Mouse (Mus musculus) cerebellum, adult 9-11 months (tissue): ENCODE data around the gene H3f3a.

Experiments used
- DNase-seq: peaks from one replicate; pipeline ENCODE4 v3.0.0; 2022

H3f3a gene

GRCm38 (mm10) chr1:180780291-180780690, 33.5 kb downstream of the H3f3a start:
- no peak for DNase-seq

DNA sequence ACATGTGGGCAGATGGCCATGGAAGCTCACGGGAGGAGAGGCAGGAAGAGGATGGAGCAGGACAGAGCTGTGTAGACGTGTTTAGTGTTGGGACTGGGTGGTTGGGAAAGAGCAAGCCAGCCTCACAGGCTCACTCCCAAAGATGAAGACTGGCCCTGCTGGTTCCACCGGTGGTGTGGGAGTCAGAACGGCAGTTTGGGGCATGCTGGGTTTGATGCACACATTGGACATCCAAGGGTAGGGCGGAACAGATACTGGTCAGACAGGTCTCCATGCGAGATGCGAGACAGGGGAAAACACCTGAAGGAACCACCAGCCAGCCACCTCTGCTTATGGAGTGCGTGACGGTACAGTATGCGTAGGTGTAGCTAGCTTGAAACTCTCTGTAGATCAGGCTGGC, 34.8 kb downstream of the H3f3a start:
- DNase-seq: peak; percentile 49

- DNase-seq: no peak
Measured at GRCm38 (mm10) chr1:180778403-180778754, 35.4 kb downstream of the H3f3a start.

GRCm38 (mm10) chr1:180777660-180778402, 35.9 kb downstream of the H3f3a start:
- DNase-seq: peak; percentile 93

- DNase-seq: no peak
Measured at GRCm38 (mm10) chr1:180777289-180777659, 36.5 kb downstream of the H3f3a start.

DNA sequence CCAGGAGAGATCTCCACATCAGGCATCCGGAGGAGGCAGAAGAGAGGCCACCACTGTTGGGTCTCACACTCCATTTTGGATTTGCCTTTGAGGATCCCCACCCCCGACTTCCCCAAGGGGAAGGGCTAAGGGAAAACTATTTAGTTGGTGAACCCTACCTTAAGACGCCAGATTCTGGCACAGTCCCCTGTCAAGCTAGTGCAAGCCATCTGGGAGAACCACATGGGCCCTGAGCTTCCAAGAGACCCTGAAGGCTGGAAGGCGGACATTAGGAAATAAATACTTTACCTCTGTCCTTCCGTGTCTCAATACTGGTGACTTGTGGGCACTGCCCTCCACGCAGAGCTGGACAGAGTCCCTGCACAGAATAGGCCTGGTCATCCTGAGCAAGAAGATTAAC, 37.2 kb downstream of the H3f3a start:
- peak; percentile 63 for DNase-seq

GRCm38 (mm10) chr1:180775849-180776493, 37.8 kb downstream of the H3f3a start:
- DNase-seq: no peak

- peak; percentile 34 for DNase-seq
Measured at GRCm38 (mm10) chr1:180775317-180775716, 38.4 kb downstream of the H3f3a start.

GRCm38 (mm10) chr1:180774664-180775063, 39.1 kb downstream of the H3f3a start:
- DNase-seq: no peak

DNA sequence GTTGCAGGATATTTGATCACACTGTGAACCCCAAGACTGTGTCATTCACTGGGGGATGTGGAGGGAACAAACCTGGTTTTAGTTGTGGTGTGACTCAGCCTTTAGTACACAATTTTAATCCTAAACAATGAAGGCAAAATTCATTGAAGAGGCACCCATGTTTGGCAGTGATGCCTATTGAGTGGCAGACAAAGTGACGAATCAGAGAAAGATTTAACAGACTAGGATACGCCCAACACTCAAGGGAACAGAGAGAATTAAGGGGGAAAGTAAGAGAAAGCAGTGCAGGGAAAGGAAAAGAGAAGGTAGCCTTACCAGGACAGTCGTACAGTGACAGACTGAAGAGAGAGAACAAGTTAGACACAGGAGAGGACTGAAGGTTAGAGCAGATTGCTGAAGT, 41.5 kb downstream of the H3f3a start:
- no peak for DNase-seq

- no peak for DNase-seq
Measured at GRCm38 (mm10) chr1:180771722-180772121, 42.0 kb downstream of the H3f3a start.

- DNase-seq: no peak
Measured at GRCm38 (mm10) chr1:180771306-180771705, 42.4 kb downstream of the H3f3a start.

DNA sequence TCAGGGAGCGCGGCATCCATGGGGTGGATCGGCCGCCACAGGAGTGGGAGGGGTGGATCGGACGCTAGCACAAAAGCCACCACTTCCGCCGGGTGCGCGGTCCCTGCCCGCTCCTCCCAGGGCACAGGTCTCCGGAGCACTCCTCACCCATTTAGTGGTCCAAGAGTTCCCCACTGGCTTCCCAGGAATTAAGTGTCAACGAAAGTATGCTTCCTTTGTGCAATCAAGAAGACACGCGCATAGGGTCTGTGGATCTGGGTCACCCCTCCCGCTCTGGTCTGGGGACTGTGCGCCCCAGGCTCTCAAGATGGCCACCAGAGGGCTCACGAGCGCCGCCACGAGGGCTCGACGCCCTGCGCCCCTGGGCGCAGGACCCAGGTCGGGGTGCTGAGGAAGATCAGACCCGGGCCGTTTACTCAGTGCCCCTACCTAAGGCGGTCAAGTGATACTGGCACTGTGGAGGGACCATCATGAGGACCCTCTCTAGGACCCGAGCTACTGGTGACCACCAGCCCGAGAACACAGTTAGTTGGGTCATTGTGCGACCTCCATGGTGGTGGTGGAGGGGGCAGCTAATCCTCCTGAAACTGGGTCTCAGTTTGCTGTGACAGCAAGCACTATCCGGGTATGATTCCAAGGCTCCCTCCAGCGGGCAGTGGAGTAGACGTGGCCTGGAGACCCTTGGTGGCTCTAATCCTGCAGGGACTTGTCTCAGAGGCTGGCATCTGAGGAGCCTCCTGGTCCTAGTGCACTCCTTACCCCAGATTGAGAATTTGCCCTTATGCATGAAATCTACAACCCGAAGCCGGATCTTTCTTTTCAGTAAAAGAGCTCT, 45.2 kb downstream of the H3f3a start:
- peak; percentile 89 for DNase-seq

DNA sequence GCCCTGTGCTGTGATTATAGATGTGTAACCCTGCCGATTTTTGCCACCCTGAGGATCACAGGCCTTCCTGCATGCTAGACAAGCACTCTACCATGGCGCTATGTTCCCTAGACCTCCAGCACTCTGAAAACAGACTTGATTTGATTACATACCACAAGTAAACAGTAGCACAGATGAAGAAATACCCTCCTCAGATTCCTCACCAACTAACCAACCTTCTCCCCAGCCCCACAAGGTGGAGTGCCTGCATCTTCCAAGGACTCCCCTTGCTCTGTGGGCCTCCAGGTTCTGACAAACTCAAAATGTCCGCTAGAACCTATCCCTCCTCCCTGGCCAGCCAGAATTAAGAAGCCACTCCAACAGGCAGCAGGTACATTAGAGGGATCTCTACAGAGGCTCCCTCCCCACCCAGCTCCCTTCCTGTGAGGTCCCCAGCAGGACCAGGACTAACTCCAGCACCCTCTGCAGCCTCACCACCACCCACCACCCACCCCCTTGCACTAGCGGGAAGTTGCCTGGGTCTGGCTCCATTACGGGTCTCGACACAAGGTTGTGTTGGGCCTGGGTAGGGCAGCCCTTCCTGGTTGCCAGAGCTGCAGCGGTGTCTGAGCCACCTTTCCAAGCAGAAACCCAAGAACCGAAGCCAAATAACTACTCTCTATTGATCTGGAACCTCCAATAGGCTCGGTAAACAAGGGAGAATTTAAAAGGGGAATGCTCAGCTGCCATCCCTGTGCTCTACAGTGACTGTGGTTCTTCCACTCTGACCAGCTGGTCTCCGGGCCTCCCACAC, 46.0 kb downstream of the H3f3a start:
- no peak for DNase-seq

GRCm38 (mm10) chr1:180766557-180766956, 47.2 kb downstream of the H3f3a start:
- DNase-seq: no peak

- DNase-seq: no peak
Measured at GRCm38 (mm10) chr1:180765393-180765792, 48.4 kb downstream of the H3f3a start.

DNA sequence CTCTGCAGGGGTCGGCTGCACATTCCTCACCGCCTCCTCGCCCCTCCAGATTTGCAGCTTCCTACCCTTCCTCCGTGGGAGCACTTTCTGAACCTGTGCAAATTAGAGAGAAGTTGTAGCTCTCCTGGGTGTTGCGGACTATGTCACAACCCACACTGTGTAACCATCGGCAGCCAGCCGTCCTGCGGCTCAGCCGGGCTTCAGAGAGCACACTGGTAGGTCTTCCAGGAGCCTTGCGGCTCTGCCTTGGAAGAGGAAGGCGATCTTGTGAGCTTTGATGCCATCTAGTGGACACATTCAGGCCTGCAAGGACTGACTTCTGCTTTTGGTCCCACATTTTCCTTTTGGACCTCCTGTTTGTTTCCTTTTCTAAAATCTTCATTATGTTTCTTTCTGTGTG, 49.9 kb downstream of the H3f3a start:
- peak; percentile 85 for DNase-seq

DNA sequence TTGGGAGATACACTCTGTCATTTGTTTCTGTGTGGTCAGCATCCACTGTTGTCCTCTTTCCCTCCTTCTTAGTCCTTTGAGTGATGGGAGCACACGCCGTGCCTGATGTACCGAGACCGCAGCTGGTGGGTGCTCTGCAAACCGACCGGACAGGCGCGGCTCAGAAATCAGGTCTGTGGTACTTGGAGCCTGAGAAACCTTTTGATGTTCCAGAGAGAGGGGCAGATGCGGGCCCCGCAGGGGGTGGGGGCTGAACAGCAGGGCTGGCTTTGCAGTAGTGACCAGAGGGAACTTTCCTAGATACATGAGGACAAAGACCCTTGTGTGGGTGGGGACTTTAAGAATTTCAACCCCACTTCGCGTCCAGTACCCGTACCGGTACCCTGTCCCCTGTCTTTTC, 50.4 kb downstream of the H3f3a start:
- DNase-seq: peak; percentile 56

- DNase-seq: no peak
Measured at GRCm38 (mm10) chr1:180762679-180763078, 51.1 kb downstream of the H3f3a start.

GRCm38 (mm10) chr1:180762180-180762579, 51.6 kb downstream of the H3f3a start:
- DNase-seq: no peak

DNA sequence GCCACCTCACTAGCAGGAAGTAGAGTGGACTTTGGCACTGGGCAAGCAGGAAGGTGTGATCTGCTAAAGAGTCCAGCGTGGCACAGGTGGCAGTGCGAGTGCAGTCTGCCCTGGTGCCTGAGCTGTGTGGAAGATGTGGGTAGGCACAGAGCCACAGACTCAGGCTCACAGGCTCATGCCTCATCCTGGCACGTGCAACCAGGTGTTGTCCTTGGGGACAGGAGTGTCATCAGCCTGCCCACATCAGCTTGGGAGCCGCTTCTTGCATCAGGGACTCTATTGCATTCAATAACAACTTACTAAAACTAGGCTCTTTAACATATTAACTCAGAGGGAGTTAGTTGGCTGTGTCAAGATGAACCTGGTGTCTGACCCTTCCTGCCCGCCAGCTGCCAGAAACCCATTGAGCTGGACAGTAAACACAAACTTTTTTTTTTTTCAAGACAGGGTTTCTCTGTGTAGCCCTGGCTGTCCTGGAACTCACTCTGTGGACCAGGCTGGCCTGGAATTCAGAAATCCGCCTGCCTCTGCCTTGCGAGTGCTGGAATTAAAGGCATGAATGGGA, 55.7 kb downstream of the H3f3a start:
- no peak for DNase-seq

DNA sequence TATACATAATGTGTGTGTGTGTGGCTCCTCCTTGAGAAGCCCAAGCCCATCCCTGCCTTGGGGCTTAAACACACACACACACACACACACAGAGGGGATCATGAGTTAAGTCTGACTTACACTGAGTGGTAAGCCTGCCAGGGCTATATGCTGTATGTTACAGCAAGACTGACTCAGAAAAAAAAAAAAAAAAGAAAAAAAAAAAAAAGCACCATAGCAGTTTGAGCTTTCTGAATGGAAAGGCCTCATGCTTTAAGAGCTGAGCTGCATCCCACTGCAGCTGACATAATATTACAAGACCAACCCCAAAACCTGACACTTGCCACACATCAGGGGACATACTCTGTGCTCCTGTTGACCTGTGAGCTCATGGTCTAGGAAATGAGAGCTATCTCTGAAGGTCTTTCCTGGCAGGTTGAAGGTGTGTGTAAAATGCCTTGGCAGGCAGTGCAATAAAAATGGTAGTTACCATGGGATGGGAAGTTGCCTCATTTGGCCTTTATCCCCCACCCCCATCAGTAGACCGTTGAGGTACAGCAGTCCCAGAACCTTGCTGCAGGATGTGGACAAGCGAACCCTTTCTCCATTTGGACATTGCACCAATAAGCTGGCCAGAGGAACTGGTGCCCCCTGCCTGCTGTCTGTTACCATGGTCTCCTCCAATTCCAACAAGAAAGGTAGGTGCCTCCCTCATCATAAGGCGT, 56.3 kb downstream of the H3f3a start:
- DNase-seq: no peak
